Comparison of ENCODE assay signal across 25 mouse cellular contexts in genomic region chr11:71840635-71841443, GRCm38 (mm10).
DNase-seq lines count a peak whose midpoint lies in the region; ATAC-seq lines count a peak whose summit lies in the region.
"Had no signal": no experiment of that assay in that cellular context is flagged by ENCODE, and none has a peak within 500 bp of the region (broad histone marks: within the 10 kb centered on the region; RNA-seq: fewer than 3 reads in every experiment).

No protein-coding gene starts in this region.

- H3K36me3 ChIP-seq in forebrain, embryonic 13.5 days (ENCODE audit: poor library complexity, severe bottlenecking) = no peaks in the 10 kb centered on the region
- H3K36me3 ChIP-seq in forebrain, embryonic 11.5 days (ENCODE audit: control insufficient read depth, insufficient read depth, low read length) = no peaks in the 10 kb centered on the region
- H3K36me3 ChIP-seq in hindbrain, embryonic 14.5 days (replicated peaks; ENCODE audit: control insufficient read depth, insufficient read depth) = no peaks in the 10 kb centered on the region
- no peaks in the 10 kb centered on the region for H3K36me3 ChIP-seq in neural tube, embryonic 14.5 days (ENCODE audit: control insufficient read depth, insufficient read depth, low read length)
- H3K36me3 ChIP-seq: G1E; heart, embryonic 13.5 days; limb, embryonic 12.5 days; liver, embryonic 12.5 days; lung, embryonic 15.5 days had no signal

- H3K9me3 ChIP-seq in forebrain, embryonic 13.5 days (replicated peaks) = no peaks in the 10 kb centered on the region
- H3K9me3 ChIP-seq in forebrain, embryonic 11.5 days (ENCODE audit: control insufficient read depth, low read length) = no peaks in the 10 kb centered on the region
- H3K9me3 ChIP-seq in hindbrain, embryonic 14.5 days (ENCODE audit: control insufficient read depth, low read length) = no peaks in the 10 kb centered on the region
- no peaks in the 10 kb centered on the region for H3K9me3 ChIP-seq in neural tube, embryonic 14.5 days (ENCODE audit: control insufficient read depth, low read length)
- H3K9me3 ChIP-seq: heart, embryonic 13.5 days; limb, embryonic 12.5 days; liver, embryonic 12.5 days; lung, embryonic 15.5 days had no signal

- no peak overlapping the region for H3K4me2 ChIP-seq in forebrain, embryonic 13.5 days
- H3K4me2 ChIP-seq in forebrain, embryonic 11.5 days (ENCODE audit: low read depth, low read length, severe bottlenecking) = no peak overlapping the region
- H3K4me2 ChIP-seq in hindbrain, embryonic 14.5 days (replicated peaks) = no peak overlapping the region
- no peak overlapping the region for H3K4me2 ChIP-seq in neural tube, embryonic 14.5 days (ENCODE audit: low read depth, low read length)
- H3K4me2 ChIP-seq: heart, embryonic 13.5 days; limb, embryonic 12.5 days; liver, embryonic 12.5 days; lung, embryonic 15.5 days had no signal

- H3K27ac ChIP-seq in forebrain, embryonic 13.5 days = peak overlapping the region; percentile 64
- no peak overlapping the region for H3K27ac ChIP-seq in forebrain, embryonic 11.5 days (ENCODE audit: low read depth, low read length)
- H3K27ac ChIP-seq in hindbrain, embryonic 14.5 days = no peak overlapping the region
- no peak overlapping the region for H3K27ac ChIP-seq in neural tube, embryonic 14.5 days (ENCODE audit: low read depth, low read length)
- H3K27ac ChIP-seq: heart, embryonic 13.5 days; limb, embryonic 12.5 days; liver, embryonic 12.5 days; lung, embryonic 15.5 days had no signal

- 32% methylated on average over 8 of the region's 8 CpGs for WGBS in forebrain, embryonic 13.5 days
- 64% methylated on average over 8 of the region's 8 CpGs for WGBS in forebrain, embryonic 11.5 days
- WGBS in hindbrain, embryonic 14.5 days = 38% methylated on average over 8 of the region's 8 CpGs
- 44% methylated on average over 8 of the region's 8 CpGs for WGBS in neural tube, embryonic 14.5 days

- no peaks in the 10 kb centered on the region for H3K27me3 ChIP-seq in forebrain, embryonic 13.5 days
- H3K27me3 ChIP-seq in forebrain, embryonic 11.5 days (ENCODE audit: control insufficient read depth, insufficient read depth, low read length) = no peaks in the 10 kb centered on the region
- H3K27me3 ChIP-seq in hindbrain, embryonic 14.5 days (ENCODE audit: control insufficient read depth, insufficient read depth, low read length) = no peaks in the 10 kb centered on the region
- no peaks in the 10 kb centered on the region for H3K27me3 ChIP-seq in neural tube, embryonic 14.5 days (ENCODE audit: control insufficient read depth, insufficient read depth, low read length)
- H3K27me3 ChIP-seq: heart, embryonic 13.5 days; limb, embryonic 12.5 days; liver, embryonic 12.5 days; lung, embryonic 15.5 days had no signal

- intact Hi-C loops in left cerebral cortex, postnatal 4 days (cut with DNase I) = loop anchor here (10.0 kb wide), 1 partner anchor 184 kb away; no protein-coding TSS in a partner anchor
- intact Hi-C loops in left cerebral cortex, postnatal 14 days (cut with DNase I) = no loop called here

- peak; percentile 58 for ATAC-seq in forebrain, embryonic 13.5 days
- ATAC-seq in forebrain, embryonic 11.5 days (replicated peaks; ENCODE audit: low FRiP score) = no peak
- peak; percentile 80 for ATAC-seq in hindbrain, embryonic 14.5 days (ENCODE audit: low FRiP score)
- peak; percentile 75; the same call in 1 of the 2 replicates for ATAC-seq in neural tube, embryonic 14.5 days (ENCODE audit: low read depth)
- ATAC-seq: intestine, embryonic 16.5 days; liver, embryonic 12.5 days had no signal

- H3K4me1 ChIP-seq in forebrain, embryonic 13.5 days = peaks cover 11% of the 10 kb centered on the region; the same call in 1 of the 2 replicates
- H3K4me1 ChIP-seq in forebrain, embryonic 11.5 days (replicated peaks; ENCODE audit: control insufficient read depth, insufficient read depth, low read length) = no peaks in the 10 kb centered on the region
- no peaks in the 10 kb centered on the region; the same call in 1 of the 2 replicates for H3K4me1 ChIP-seq in hindbrain, embryonic 14.5 days (replicated peaks; ENCODE audit: control insufficient read depth, insufficient read depth, low read length)
- H3K4me1 ChIP-seq in neural tube, embryonic 14.5 days (ENCODE audit: control insufficient read depth, insufficient read depth, low read length) = no peaks in the 10 kb centered on the region
- H3K4me1 ChIP-seq: heart, embryonic 13.5 days; limb, embryonic 12.5 days; liver, embryonic 12.5 days; lung, embryonic 15.5 days had no signal

- no peak for DNase-seq in forebrain, embryonic 11.5 days (ENCODE audit: low spot score)
- peak; percentile 84 for DNase-seq in left cerebral cortex, postnatal 4 days
- DNase-seq in left cerebral cortex, postnatal 14 days (ENCODE audit: low spot score in 2 of 2) = no peak
- DNase-seq in hindbrain, embryonic 14.5 days (ENCODE audit: low spot score) = peak; percentile 40
- no peak for DNase-seq in layer of hippocampus, adult 11-12 months (ENCODE audit: low spot score)
- DNase-seq: adrenal gland, postnatal 25 days; cerebellum, adult 18-20 months; gastrocnemius, postnatal 10 days; heart, adult 18-20 months; heart, postnatal 4 days; kidney, postnatal 36 days; layer of hippocampus, adult 9-11 months; lung, postnatal 4 days; right cerebral cortex, postnatal 14 days; spleen, adult 18-20 months; thymus, postnatal 36 days had no signal

- no peak overlapping the region for H3K9ac ChIP-seq in forebrain, embryonic 13.5 days
- H3K9ac ChIP-seq in forebrain, embryonic 11.5 days (ENCODE audit: low read length) = no peak overlapping the region
- H3K9ac ChIP-seq in hindbrain, embryonic 14.5 days = no peak overlapping the region
- no peak overlapping the region for H3K9ac ChIP-seq in neural tube, embryonic 14.5 days (replicated peaks; ENCODE audit: low read depth, low read length)
- H3K9ac ChIP-seq: heart, embryonic 13.5 days; limb, embryonic 12.5 days; liver, embryonic 12.5 days; lung, embryonic 15.5 days had no signal

- no peak overlapping the region for H3K4me3 ChIP-seq in forebrain, embryonic 13.5 days
- H3K4me3 ChIP-seq in forebrain, embryonic 11.5 days (ENCODE audit: low read depth, low read length) = no peak overlapping the region
- H3K4me3 ChIP-seq in hindbrain, embryonic 14.5 days (replicated peaks; ENCODE audit: low read length) = no peak overlapping the region
- no peak overlapping the region for H3K4me3 ChIP-seq in neural tube, embryonic 14.5 days (ENCODE audit: low read depth, low read length)
- H3K4me3 ChIP-seq: erythroblast, embryonic 14.5 days; heart, embryonic 13.5 days; limb, embryonic 12.5 days; liver, embryonic 12.5 days; lung, embryonic 15.5 days had no signal

Comparison
In these comparisons a context has a peak if more than half of its experiments do, and no peak if none do; other contexts are left out.
1. DNase-seq: peak in left cerebral cortex, postnatal 4 days (single experiment) and hindbrain, embryonic 14.5 days (single experiment); none in forebrain, embryonic 11.5 days (single experiment), left cerebral cortex, postnatal 14 days (0 of 2) and layer of hippocampus, adult 11-12 months (single experiment).